Mouse (Mus musculus): Measurements from ENCODE around the gene Gm21985. TPM values are rescaled to one million over a fixed set of nuclear protein-coding genes. Genes with fewer than 3 reads are reported as not detected.
A peak's percentile ranks its signal among the peaks of the same experiment; 100 is the strongest.

The Gm21985 gene
- polyA plus RNA-seq, 1 experiment from 2014 or later = not detected

- no peak overlapping the region for H3K4me2 ChIP-seq (replicated peaks; ENCODE audit: low read depth)
- no peak overlapping the region for H3K9ac ChIP-seq (ENCODE audit: low read length)
- H3K4me3 ChIP-seq (ENCODE audit: low read depth, low read length) = no peak overlapping the region
- no peaks in the 10 kb centered on the region for H3K4me1 ChIP-seq (replicated peaks; ENCODE audit: control insufficient read depth, insufficient read depth)
- TF ChIP-seq CTCF (IDR thresholded peaks at IDR 0.05; ENCODE audit: low read depth) (no peak), EP300 (optimal IDR thresholded peaks at IDR 0.05) (peak; percentile 64)
- WGBS = 61% methylated on average over 5 of the region's 5 CpGs
- DNase-seq (ENCODE audit: low spot score) = peak; percentile 71
- ATAC-seq (ENCODE audit: low FRiP score, low TSS enrichment) = 0 out of 2 replicates have a peak, but pooled peaks have one; percentile 27
- H3K27ac ChIP-seq (replicated peaks) = peak overlapping the region; percentile 67
- no peaks in the 10 kb centered on the region for H3K9me3 ChIP-seq (ENCODE audit: control insufficient read depth, low read length)
- H3K36me3 ChIP-seq (ENCODE audit: control insufficient read depth, insufficient read depth, low read length) = peaks cover 4% of the 10 kb centered on the region; the same call in 1 of the 2 replicates
- no peaks in the 10 kb centered on the region for H3K27me3 ChIP-seq (ENCODE audit: control insufficient read depth, insufficient read depth, low read length)
These were observed 20.8 kb upstream of the Gm21985 start for GRCm38 (mm10) chr2:112245307-112245706.

DNA sequence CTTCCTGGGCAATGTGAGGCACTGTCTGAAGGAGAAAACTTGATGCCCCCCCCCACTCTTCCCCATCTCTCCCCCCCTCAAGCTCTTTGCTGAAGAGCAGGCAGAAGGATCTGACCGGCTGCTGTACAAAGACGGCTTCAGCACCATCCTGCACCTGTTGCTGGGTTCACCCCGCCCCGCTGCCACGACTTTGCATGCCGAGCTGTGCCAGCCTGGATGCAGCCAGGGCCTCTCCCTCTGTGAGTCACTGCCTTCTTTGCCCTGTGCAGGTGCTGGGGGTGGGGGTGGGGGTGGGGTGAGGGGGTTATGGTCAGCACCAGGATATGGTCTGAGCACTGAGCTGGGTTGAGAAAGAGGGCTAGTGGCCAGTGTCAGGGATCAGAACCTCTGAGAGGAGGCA is 19.9 kb upstream of the Gm21985 start:
- Histone ChIP-seq H3K27me3 (ENCODE audit: control insufficient read depth, insufficient read depth, low read length) (no peaks in the 10 kb centered on the region), H3K9me3 (ENCODE audit: control insufficient read depth, low read length) (no peaks in the 10 kb centered on the region), H3K4me1 (replicated peaks; ENCODE audit: control insufficient read depth, insufficient read depth) (no peaks in the 10 kb centered on the region), H3K9ac (ENCODE audit: low read length) (no peak overlapping the region), H3K27ac (replicated peaks) (peak overlapping the region; percentile 67; the same call in 1 of the 2 replicates), H3K4me2 (replicated peaks; ENCODE audit: low read depth) (no peak overlapping the region), H3K36me3 (ENCODE audit: control insufficient read depth, insufficient read depth, low read length) (peaks cover 4% of the 10 kb centered on the region; the same call in 1 of the 2 replicates), H3K4me3 (ENCODE audit: low read depth, low read length) (no peak overlapping the region)
- 50% methylated on average over 6 of the region's 6 CpGs for WGBS
- TF ChIP-seq EP300 (optimal IDR thresholded peaks at IDR 0.05) (no peak), CTCF (IDR thresholded peaks at IDR 0.05; ENCODE audit: low read depth) (no peak)
- ATAC-seq (ENCODE audit: low FRiP score, low TSS enrichment) (peak; percentile 56; the same call in 1 of the 2 replicates), DNase-seq (ENCODE audit: low spot score) (peak; percentile 70)

GRCm38 (mm10) chr2:112247323-112247722 is 18.8 kb upstream of the Gm21985 start:
- Histone ChIP-seq H3K27ac (replicated peaks) (no peak overlapping the region), H3K4me1 (replicated peaks; ENCODE audit: control insufficient read depth, insufficient read depth) (no peaks in the 10 kb centered on the region), H3K9me3 (ENCODE audit: control insufficient read depth, low read length) (no peaks in the 10 kb centered on the region), H3K4me3 (ENCODE audit: low read depth, low read length) (no peak overlapping the region), H3K9ac (ENCODE audit: low read length) (no peak overlapping the region), H3K36me3 (ENCODE audit: control insufficient read depth, insufficient read depth, low read length) (peaks cover 4% of the 10 kb centered on the region; the same call in 1 of the 2 replicates), H3K27me3 (ENCODE audit: control insufficient read depth, insufficient read depth, low read length) (no peaks in the 10 kb centered on the region), H3K4me2 (replicated peaks; ENCODE audit: low read depth) (no peak overlapping the region)
- TF ChIP-seq CTCF (IDR thresholded peaks at IDR 0.05; ENCODE audit: low read depth) (no peak), EP300 (optimal IDR thresholded peaks at IDR 0.05) (no peak)
- ATAC-seq (ENCODE audit: low FRiP score, low TSS enrichment) = no peak
- WGBS = 78% methylated on average over 10 of the region's 10 CpGs
- no peak for DNase-seq (ENCODE audit: low spot score)

DNA sequence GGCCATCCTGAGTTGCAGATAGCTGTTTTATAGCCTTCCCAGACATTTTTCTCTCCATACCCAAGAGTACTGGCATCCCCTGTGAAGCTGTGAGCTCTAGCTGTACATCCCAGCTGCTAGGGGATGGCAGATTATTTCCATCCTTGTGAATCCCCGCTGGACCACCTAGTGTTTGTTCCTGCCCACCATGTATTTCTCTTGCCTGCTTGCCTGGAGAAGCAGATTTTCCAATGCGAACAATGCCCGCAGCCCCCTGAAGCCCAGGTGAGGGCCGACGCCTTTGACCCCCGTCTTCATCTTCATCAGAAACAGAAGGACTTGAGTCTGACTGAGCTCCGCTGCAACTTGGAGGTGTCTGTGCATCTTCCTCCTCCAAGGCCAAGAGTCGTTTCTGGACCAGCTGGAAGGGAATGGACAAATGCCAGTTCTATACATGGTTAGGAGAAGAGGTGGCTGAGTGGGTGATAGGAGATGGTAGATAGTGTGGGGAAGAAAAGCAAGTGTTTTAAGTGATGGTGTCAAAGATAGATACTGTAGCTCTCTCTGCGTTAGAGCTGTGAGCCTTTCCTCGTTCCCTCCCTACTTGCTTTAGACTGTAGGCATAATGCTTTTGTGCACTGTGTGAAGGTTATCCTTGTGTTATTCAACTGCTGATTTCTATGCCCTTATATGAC is 16.2 kb upstream of the Gm21985 start:
- DNase-seq (ENCODE audit: low spot score) (no peak), ATAC-seq (ENCODE audit: low FRiP score, low TSS enrichment) (no peak)
- TF ChIP-seq EP300 (optimal IDR thresholded peaks at IDR 0.05) = no peak
- TF ChIP-seq CTCF (IDR thresholded peaks at IDR 0.05; ENCODE audit: low read depth) = no peak
- Histone ChIP-seq H3K9me3 (ENCODE audit: control insufficient read depth, low read length) (no peaks in the 10 kb centered on the region), H3K27me3 (ENCODE audit: control insufficient read depth, insufficient read depth, low read length) (no peaks in the 10 kb centered on the region), H3K4me1 (replicated peaks; ENCODE audit: control insufficient read depth, insufficient read depth) (no peaks in the 10 kb centered on the region), H3K27ac (replicated peaks) (no peak overlapping the region), H3K36me3 (ENCODE audit: control insufficient read depth, insufficient read depth, low read length) (peaks cover 4% of the 10 kb centered on the region; the same call in 1 of the 2 replicates), H3K9ac (ENCODE audit: low read length) (no peak overlapping the region), H3K4me2 (replicated peaks; ENCODE audit: low read depth) (no peak overlapping the region), H3K4me3 (ENCODE audit: low read depth, low read length) (no peak overlapping the region)
- 86% methylated on average over 10 of the region's 10 CpGs for WGBS

DNA sequence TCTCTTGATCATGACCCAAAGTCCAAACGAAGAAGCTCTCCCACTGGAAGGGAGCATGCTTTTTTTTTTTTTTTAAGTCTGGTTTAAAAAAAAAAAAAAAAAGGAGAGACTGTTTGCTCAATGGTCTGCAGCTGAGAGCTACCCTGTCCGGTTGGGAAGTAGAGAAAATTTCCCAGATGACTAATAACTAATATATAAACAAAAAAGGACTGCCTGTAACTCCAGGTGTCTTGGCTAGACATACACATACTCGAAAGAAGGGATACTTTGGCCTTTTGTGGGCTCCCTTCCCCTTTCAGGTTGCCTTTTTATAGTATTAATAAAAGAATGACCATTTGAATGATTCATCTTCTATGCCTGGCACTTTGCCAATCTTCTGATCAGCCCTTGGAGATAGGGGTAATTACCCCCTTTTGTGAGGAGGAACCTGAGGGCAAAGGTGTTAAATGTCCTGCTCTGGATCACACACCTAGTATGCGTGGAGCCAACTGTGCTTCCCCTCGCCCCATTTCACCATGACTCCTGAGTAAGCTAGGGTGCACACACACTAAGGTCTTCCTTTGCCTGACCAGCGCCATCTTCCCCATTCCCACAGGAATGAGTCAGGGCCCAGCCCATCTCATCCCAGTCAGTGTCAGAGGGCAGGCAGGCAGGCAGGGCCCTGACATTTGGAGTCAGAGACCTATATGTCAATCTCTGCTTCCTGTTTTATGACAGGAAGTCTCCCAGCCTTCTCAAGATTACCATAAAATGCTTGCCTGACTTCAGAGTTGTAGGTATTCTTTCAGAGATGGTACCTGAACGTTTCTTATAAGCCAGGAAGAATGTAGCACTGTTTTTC is 11.2 kb upstream of the Gm21985 start:
- Histone ChIP-seq H3K4me1 (replicated peaks; ENCODE audit: control insufficient read depth, insufficient read depth) (no peaks in the 10 kb centered on the region), H3K27ac (replicated peaks) (no peak overlapping the region), H3K9me3 (ENCODE audit: control insufficient read depth, low read length) (no peaks in the 10 kb centered on the region), H3K27me3 (ENCODE audit: control insufficient read depth, insufficient read depth, low read length) (no peaks in the 10 kb centered on the region), H3K4me3 (ENCODE audit: low read depth, low read length) (no peak overlapping the region), H3K9ac (ENCODE audit: low read length) (no peak overlapping the region), H3K36me3 (ENCODE audit: control insufficient read depth, insufficient read depth, low read length) (no peaks in the 10 kb centered on the region), H3K4me2 (replicated peaks; ENCODE audit: low read depth) (no peak overlapping the region)
- TF ChIP-seq EP300 (optimal IDR thresholded peaks at IDR 0.05) = no peak
- TF ChIP-seq CTCF (IDR thresholded peaks at IDR 0.05; ENCODE audit: low read depth) = no peak
- DNase-seq (ENCODE audit: low spot score) (no peak), ATAC-seq (ENCODE audit: low FRiP score, low TSS enrichment) (peak; percentile 64; the same call in 1 of the 2 replicates)
- 45% methylated on average over 7 of the region's 7 CpGs for WGBS

Data from stomach, postnatal 0 days (tissue).